Mouse (Mus musculus) monocyte, adult 2 months (primary cell): ENCODE measurements around the gene Gm49325.
"Not testable (repeated sequence)": the region's sequence is repeated elsewhere in the genome, so short reads cannot be mapped to it uniquely, and the experiment has no call there.

Experiments used
- DNase-seq, 2 experiments: peaks; one replicate each; pipeline ENCODE4 v3.0.0; 2022; ENCODE audit warnings: low spot score in 2 of 2, low read depth in 1 of 2

Gm49325 gene

GRCm38 (mm10) chr10:77671519-77671918, 65.5 kb downstream of the Gm49325 start:
- DNase-seq, result no peak

DNA sequence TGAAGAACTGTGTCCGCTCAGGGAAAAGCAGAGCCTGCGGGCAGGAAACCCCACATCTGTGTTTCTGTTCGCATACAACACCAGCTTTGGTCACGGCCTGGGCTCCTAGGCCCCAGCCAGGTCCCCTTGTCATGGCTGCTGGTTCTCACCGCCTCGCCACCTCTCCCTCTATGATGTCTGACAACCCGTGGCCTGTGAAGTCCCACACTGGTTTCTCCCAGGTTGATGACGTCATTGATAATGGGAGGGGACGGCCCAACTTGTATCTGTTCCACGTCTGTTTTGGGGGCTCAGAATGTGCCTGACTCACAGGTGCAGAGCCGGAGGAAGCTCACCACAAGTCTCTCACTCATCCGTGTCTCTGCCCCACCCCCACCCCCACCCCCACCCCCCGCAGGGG, 67.8 kb downstream of the Gm49325 start:
- no peak for DNase-seq

GRCm38 (mm10) chr10:77677562-77677961, 71.6 kb downstream of the Gm49325 start:
- no peak for DNase-seq

DNA sequence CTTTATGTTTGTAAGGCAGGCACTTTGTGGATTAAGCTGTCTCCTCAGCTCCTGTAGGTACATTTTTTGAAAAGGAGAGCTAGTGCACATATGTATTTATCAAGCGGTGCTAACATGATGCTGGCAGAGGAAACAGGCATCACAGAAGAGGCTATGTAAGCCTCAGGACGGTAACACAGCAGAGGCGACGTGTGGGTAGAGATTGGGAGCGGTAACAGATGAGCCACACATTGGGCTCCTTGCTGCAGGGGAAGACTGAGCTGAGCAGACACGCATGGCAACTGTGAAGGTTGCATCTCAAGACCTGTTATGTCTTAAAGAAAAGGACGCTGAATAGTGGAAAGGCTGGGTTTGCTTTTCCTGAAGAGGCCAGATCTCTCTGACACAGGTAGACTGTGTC, 77.0 kb downstream of the Gm49325 start:
- no peak for DNase-seq

DNA sequence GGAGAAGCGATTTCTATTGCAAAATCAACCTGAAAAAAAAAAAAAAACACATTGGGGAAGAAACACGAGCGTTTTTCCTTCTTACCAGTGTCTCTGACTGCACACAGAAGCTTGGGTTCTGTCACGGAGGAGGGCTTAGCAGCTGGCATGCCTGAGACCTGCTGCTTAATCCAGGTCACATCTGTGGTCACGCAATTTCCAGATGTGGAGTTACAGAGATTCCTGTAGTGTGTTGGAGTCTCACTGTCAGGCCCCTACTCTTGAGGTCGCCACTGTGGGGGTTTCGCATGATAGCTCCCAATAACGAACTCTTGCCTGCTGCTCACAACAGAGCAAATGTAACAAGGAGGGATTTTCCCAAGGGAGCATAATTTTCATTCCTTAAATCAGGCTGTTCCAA, 78.2 kb downstream of the Gm49325 start:
- DNase-seq, result no peak

GRCm38 (mm10) chr10:77685895-77686664, 80.1 kb downstream of the Gm49325 start, which contains the start of gene Tspear:
TSS of gene Tspear (plus strand) at chr10:77686569.
- DNase-seq, result no peak

GRCm38 (mm10) chr10:77687021-77687420, 81.0 kb downstream of the Gm49325 start:
- DNase-seq, result no peak

DNA sequence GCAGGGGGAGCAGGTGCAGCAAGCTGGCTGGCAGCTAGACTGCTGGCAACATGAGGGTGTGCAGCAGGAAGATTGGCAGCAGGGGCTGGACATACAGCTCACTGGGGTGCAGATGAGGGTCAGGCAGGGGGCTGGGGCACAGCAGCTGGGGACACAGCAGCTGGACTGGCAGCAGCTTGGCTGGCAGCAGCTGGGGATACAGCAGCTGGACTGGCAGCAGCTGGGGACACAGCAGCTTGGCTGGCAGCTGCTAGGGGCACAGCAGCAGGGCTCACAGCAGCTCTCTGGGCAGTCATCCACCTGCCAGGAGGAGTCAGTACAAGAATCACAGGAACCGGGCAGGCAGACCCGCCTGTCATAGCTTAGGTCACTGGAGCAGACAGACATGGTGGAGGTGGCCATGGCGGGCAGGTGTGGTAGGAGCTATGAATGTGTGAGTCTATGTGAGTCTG, 84.4 kb downstream of the Gm49325 start, which contains the start of gene Gm19402:
Gene Gm19402, minus strand, starts transcription at position 402 of the 452 bp plus-strand sequence.
- not testable (repeated sequence) for DNase-seq
